Mouse (Mus musculus): Measurements from ENCODE around the gene Abi3.

- TF ChIP-seq POLR2A (IDR thresholded peaks at IDR 0.05; ENCODE audit: borderline replicate concordance, extremely low read depth, low read depth, low read length) (no peak), CTCF (IDR thresholded peaks at IDR 0.05; ENCODE audit: insufficient read depth, low read length) (no peak)
Observed at GRCm38 (mm10) chr11:95857306-95857705, 15.0 kb upstream of the Abi3 start.

Measured in lung, adult 2 months (tissue).